Mouse (Mus musculus): ENCODE data around the gene Thtpa.

Thtpa gene

DNA sequence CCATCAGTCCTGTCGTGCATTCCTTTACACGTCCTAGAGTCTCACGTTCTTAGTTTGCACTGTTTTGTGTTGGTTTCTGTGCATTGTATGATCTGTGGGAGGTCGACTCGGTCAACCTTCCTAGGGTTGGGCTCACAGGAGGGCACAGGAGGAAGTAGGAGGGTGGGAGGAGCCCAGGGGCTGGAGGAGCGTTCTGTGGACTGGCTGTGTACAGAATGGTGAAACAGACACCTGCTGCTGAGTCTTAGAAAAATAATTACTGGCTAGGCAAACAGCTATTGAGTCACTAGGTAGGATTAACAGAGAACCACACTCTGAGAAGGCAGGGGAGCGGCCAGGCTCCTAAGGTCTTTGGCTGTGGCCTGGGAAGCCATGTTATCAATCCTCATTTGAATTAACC, 44.7 kb downstream of the Thtpa start:
- no peak for DNase-seq (ENCODE audit: inconsistent ontology term)

DNA sequence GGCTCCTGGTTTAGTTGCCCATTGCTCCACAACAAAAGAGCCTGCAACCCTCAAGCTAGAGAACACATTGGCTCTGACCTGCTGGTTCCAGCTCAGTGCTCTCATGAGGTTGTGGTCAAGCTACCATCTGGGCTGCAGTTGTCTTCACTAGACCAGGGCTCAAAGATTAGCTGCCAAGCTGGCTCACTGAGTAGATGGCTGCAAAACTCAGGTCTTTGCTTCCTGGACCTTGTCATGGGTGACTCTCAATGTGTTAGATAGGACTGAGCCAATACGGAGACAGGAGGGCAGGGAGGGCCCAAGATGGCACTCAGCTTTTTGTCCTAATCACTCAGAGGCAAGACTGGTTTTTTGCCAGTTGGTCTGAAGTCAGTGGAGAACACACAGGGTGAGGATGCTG, 51.7 kb downstream of the Thtpa start:
- DNase-seq (ENCODE audit: inconsistent ontology term): peak; percentile 69

- peak; percentile 64 for DNase-seq (ENCODE audit: inconsistent ontology term)
These were observed 52.3 kb downstream of the Thtpa start for GRCm38 (mm10) chr14:55146829-55147401.

- DNase-seq (ENCODE audit: inconsistent ontology term): peak; percentile 29
These were observed 53.9 kb downstream of the Thtpa start for GRCm38 (mm10) chr14:55148363-55148915.
